Mouse (Mus musculus): ENCODE data around the gene Prtg.
A peak's percentile ranks its signal among the peaks of the same experiment; 100 is the strongest.

Prtg gene

DNA sequence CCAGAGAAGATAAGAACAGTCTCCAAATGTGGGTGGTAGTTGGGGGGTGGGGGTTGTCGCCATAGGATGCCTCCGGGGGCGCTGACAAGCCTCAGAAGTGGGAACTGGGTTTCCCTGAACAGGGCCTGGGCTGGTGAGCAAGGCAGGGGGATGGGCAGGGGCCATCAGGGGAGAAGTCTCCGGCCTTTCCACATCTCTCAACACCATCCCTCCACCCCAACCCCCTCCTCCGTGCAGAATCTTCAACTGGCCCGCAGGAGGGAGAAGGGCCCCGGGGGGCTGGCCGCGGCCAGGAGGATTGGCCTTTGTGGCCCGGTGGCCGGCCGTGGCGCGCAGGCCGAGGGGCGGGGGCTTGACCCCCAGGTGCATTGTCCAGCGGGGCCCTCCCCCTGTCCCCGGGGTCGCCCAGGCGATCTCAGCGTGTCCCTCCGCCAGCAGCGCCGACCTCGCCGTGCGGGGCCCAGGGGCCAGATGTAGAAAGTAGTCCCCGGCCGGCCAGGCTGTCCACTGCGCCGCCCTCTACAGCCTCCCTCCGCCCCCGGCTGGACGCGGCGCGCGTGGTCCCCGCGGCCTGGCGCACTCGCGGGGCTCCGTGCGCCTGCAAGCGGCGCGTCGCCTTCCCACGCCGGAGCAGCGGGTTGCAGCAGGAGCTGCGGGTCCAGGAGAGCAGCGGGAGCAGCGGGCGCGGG is at the start of gene Prtg:
Prtg (plus strand) TSS at position 144 of the 689 bp plus-strand sequence.
- DNase-seq (ENCODE audit: low spot score) = no peak

DNA sequence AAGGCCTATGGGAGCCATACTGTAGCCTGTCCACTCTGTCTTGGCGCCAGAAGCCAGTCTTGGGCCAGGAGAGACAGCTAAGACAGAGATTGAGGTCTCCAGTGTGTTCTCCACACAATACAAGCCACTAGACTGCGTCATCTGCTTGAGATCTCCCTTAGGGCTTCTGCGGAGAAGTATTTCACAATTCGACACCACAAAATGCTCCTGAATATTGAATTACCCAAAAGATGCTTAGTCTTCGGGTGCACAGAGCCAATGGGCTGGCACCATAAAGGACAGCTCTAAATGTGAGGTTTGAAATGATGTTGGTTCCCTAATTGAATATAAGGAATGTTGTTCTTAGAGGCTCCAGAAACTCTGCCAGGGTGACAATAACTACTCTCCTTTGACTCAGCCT is 49.5 kb upstream of the Prtg start:
- DNase-seq (ENCODE audit: low spot score) = no peak

DNA sequence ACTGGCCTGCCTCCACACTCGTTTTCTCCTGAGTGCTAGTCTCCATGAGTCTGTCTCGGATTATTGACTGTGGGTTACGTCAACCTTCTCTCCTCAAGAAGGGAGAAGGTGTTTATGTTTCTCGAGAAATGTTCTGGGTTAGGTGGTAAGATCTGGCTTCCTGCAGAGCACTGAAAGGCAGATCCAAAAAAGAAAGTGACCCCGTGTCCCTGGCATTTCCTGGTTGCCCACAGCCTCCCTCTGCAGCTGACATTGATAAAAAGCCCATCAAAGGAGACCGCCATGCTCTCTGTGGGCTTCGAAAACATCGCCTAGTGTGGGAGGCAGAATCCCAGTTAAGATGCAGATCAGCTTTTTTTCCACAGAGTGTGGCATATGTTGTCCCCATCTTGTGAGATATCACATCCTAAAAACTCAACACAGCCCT is 48.0 kb upstream of the Prtg start:
- no peak for DNase-seq (ENCODE audit: low spot score)

DNA sequence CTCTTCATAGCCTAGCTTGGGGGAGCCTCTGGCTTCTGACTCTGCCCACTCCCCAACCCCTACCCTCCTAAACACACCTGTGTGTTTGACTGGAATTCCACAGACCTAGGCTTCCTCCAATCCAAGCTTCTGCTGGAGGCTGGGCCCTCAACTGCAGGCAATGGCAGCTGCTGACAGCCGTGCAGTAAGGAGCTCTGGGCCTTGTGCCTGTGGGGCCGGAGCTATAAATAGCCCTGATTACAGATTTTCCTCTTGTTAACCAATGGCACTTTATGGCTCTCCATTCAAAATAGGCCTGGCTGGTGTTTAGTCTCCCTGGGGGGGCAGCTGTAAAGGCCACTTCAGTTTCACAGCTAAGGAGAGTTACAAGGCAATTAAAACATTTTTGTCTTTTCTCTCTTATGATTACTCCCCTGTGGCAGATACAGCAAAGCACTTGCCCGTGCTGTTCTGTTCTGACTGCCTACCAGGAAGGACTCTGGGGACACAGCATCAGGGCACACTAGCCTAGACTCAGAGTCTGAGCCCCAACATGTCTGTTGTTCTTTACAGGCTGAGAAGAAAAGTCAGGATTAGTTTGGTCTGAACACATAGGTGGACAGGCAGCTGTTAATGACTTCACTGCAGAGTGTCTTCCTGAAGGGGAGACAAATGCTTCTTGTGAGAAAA is 43.5 kb upstream of the Prtg start:
- DNase-seq (ENCODE audit: low spot score) = no peak

DNA sequence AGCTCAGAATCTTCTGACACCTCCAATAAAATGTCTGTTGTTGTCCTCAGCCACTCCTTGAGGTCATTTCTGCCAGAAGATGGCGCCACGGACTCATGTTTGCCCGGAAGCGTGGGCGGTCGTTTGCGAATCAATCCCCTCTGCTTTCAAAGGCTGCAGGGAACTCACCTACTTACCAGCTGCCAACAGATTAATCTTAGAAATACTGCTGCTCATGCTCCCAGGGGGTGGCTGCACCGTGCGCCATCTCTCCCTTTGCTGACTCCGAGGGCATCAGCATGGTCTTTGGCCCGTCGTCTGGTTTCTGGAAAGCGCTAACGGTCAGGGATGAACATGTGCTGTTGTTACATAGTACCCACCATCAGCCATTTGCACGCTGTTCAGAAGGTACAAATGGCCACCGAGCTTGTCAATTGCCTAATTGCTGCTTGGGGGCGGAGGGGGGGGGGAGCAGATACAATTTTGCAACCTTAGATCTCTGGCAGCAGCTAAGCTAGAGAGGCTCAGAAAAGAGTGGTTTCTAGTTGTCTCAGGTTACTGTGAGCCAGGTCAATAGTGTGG is 39.8 kb upstream of the Prtg start:
- DNase-seq (ENCODE audit: low spot score) = peak; percentile 50

DNA sequence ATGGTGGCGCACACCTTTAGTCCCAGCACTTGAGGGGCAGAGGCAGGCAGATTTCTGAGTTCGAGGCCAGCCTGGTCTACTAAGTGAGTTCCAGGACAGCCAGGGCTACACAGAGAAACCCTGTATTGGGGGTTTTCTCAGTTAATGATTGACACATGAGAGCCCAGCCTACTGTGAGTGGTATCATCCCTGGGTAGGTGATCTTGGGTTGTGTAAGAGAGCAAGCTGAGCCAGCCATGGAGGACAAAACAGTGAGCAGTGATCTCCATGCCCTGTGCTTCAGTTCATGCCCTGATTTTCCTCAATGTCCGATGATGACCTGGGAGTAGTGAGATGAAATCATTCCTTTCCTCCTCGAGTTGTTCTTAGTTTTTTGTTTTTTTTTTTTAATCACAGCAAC is 31.7 kb upstream of the Prtg start:
- no peak for DNase-seq (ENCODE audit: low spot score)

DNA sequence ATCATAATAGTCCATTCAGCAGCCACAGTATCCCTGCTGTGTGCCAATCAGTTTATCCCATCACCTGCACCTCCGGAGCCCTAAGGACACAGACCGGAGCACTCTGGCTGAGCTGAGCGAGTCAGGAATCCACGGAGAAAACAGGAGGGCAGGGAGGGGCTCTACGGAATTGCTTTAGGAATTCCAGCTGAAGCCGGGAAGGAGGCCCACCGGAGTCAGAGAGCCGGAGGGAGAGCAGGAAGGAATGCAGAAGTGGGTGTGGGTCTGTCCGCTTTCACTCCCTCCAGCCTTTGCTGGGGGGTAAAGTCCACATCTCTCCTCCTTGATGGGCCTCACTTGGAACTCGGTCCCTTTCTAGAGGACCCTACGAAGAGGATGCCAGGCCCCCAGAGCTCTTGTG is 27.7 kb upstream of the Prtg start:
- DNase-seq (ENCODE audit: low spot score) = no peak

DNA sequence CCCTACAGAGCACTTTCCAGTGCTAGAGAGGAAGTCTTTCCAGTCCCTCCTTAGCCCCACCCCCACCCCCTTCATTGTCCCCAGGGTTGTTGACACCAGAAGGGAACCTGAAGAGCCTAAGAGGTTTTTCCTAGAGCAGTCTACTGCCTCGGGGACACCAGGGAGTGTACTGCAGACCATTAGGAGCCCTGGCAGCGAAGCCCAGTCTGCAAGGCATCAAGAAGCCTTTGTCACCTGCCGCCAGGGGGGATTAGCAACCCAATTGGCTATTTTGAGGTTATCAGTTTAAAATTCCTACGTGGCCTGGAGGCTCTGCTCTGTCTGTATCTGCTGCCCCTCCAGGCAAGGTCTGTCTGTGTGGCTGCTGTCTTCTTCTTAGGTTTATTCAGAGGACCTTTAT is 26.9 kb upstream of the Prtg start:
- no peak for DNase-seq (ENCODE audit: low spot score)

DNA sequence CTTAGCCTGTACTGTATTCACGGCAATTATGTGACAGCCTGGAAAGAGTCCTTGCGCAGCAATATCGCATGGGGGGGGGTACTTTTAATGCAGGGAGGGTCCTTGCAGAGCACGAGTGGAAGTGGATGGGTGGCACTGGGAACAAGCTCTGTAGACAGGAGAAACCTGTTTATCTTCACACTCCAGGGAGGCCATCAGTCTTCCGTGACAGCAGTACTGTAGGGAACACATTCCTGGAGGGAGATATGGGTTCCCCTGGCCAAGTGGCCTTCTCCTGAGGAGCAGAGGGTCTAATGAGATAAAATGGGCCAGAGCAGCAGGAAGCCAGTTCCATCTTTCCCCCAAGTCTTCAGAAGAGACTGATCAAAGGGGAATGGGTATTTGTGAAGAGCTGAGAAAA is 26.0 kb upstream of the Prtg start:
- DNase-seq (ENCODE audit: low spot score) = no peak

DNA sequence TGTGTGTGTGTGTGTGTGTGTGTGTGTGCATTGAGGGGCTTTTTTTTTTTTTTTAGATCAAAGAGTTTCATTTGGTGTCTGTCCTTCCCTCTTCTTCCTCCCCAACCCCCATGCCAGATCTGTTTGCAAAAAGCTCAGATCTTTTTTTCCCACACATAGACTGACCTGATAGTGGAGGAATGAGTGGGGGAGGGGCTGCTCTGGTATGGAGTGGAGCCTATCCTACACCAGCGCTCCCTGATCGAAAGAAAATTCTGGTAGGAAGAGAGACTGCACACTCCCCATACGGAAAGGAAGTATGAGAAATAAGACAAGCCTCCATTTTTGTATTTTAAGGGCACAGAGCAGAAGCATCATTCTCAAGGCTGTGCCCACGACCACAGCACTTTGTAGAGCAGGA is 25.2 kb upstream of the Prtg start:
- no peak for DNase-seq (ENCODE audit: low spot score)

DNA sequence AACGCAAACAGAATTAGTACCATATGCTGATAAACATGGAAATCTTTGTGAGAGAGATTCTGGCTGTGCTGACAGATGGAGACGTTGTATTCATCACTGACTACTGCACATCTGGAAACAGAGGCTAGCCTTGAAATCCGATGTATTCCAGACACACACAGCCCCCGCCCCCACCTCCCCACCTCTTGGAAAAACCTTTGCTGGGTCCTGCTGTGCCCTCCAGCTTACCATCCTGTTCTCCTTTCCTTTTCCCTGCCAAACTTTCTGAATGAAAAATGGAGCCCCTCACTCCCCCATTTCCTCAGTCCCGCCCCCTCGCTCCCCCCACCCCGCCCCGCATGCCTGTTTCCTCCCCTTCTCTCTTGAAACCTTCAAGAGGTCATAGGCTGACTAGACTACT is 24.6 kb upstream of the Prtg start:
- no peak for DNase-seq (ENCODE audit: low spot score)

DNA sequence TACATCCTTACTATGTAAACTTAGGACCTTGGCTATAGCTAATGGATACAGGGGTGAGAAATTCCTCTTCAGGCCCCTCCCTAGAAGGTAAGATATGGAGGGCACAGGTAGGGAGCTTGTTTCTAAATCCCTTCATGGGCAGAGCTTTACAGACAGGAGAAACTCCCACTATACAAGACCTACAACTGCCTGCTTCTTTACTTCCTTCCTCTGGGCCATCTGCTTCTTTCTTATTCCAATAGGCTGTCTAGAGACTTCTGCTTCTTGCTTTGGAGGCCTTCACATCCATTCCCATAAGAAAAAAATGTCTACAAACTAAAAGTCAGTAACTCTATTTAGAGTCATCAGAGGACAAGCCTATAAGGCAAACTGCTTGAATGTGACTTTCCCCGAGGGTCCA is 18.9 kb upstream of the Prtg start:
- no peak for DNase-seq (ENCODE audit: low spot score)

DNA sequence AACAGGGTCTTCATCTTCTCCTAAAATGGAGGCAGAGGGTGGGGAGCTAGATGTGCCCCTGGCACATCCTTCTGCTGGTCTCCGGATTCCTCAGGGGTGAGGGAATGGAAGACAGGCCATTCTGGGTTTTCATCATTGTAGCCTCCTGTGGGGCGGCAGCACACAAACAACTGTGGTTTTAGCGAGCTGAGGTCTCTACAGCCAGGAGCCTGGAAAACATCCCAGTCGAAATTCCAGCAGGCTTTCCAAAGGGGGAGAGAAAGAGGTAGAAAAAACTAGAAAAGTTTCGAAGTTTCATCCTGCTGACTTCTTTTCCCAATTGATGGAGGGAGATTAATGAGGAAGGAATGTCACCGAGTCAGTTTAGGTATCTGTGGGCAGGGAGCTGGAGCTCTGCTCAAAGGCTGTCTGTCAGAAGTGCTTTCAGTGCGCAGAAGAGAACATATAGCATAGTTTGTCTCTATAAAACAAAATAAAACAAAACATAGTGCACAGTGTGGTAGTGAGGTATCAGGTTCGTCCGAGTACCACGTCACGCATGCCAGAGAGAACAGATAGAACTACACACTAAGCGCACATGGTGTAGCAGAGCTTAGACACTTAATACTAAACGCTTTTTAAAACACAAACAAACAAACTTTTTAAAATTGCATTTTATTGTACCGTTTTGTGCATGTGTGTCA is 16.0 kb upstream of the Prtg start:
- no peak for DNase-seq (ENCODE audit: low spot score)

DNA sequence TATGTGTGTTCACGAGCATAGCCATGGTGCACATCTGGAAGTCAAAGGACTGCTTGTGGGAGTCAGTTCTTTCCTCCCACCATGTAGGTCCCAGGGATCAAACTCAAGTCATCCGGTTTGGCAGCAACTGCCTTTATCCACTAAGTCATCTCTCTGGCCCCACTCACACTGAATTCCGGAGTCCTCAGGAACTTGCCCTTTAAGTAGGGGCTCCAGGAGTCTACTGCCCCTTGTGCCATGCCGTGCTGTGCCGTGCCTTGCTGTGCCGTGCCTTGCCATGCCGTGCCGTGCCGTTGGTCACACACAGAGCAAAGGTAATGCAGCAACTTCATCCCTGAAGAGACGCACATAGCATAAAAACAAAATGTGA is 15.5 kb upstream of the Prtg start:
- no peak for DNase-seq (ENCODE audit: low spot score)

DNA sequence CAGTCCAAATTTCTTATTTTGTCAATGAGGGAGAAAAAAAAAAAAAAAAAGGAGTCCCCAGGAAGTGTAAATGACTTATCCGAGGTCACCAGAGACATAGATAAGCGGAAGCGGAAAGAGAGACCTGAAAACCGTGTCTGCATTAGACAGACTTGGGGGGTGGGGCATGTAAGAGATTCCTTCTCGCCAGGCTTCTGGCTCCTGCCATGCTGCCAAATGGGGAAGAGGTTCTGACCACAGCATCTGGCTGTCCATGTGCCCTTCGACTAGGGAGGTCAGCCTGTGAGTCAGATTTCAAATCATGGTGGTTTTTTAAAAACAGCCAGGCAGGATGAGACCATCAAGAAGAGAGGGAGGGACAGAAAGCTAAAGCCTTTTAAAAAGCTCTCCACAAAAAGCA is 15.0 kb upstream of the Prtg start:
- DNase-seq (ENCODE audit: low spot score) = peak; percentile 25

DNA sequence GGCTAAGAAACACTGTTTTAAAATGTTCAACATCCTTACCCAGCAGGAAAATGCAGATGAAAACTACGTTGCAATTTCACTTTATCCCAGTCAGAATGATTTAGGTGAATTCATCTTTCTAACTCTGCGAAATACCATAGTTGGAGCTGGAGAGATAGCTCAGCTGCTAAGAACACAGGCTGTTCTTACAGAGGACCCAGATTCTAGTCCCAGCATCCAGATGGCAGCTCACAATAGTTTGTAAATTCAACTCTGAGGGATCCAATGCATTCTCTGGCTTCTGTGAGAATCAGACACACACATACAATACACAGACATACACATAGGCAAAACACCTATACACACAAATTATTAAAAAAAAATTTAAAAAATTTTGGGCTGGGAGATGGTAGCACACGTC is 11.4 kb upstream of the Prtg start:
- no peak for DNase-seq (ENCODE audit: low spot score)

DNA sequence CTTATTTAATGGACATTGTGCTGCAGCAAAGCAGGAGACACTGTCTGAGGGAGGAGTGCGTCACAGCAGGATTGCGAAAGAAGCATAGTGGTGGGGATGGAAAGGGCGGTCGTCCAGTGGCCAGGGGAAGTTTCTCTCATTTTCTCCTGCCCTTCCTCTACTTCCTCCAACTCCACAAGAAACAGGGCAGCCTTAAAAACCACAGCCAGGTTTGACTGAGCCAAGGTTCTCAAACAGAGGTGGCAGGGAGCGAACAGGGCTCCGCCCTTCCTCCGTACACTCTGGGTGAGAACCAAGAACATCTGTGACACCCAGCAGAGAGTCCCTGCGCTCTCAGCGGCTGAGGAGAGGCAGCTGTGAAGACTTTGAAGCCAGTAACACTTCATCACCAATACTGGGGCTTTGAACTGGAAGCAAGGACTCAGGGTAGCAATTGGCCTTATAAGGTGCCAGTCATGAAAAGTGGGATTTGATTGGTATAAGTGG is 9.5 kb upstream of the Prtg start:
- DNase-seq (ENCODE audit: low spot score) = no peak

DNA sequence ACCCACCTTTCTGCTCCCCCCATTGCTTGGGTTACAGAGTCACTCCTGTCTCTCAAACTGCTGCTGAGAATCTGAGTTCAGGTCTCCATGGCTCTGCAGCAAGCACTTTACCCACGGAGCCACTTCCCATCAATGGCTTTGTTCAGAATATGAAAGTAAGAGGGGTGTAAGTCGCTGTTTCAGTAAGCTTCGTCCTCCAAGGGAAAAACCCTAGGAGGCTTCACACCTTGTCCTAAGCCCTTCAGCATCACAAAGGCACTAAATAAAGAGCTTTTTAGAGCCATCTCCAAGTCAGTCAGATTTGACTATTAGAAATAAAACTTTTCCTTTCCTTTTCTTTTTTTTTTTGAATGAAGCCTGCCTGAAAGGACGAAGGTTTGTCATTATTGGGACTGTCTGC is 3.4 kb upstream of the Prtg start:
- DNase-seq (ENCODE audit: low spot score) = no peak

DNA sequence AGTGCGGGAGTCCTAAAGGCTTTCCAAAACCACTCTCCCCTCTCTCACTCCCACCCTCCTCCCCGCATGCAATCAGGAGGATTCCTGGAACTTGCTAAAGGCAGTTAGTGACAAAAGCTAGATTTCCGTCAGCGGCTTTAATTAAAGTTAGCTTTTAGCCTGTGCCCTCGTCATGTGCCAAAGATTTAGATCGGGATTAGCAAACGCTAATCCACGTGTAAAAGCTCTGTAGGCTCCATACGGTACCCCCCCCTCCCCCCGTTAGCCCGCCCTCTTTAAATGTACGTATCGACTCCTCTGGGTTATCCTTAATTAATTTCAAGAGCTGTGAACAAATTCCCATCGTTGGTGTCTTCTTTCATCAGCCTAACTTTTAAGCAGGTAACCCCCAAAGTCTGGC is 528 bp upstream of the Prtg start:
- DNase-seq (ENCODE audit: low spot score) = no peak

DNA sequence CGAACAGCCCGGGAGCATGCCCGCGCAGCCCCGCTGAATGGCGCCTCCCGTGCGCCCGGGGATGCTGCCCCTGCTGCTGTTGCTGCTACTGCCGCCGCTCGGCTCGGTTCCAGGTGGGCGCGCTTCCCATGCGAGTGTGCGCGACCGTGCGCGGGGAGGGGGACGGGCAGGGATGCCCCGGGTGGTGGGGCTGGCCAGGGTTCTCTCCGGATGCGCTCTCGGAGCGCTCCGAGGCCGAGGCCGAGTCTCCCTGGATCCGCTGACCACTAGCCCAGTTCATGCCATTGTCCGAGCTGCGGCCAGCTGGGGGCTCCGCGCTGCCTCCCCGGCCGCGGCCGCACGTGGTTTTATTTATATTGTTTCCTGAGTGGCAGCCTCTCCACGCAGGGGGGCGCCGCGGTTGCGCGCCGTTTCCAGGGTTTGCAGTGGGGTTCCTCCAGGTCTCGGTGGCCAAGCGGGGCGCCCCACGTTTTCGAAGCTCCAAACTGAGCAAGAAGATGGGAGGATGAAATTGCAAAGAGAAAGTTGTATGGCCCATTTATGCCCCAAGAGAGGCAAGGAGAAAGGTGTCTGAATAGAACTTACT is 839 bp downstream of the Prtg start:
- no peak for DNase-seq (ENCODE audit: low spot score)

DNA sequence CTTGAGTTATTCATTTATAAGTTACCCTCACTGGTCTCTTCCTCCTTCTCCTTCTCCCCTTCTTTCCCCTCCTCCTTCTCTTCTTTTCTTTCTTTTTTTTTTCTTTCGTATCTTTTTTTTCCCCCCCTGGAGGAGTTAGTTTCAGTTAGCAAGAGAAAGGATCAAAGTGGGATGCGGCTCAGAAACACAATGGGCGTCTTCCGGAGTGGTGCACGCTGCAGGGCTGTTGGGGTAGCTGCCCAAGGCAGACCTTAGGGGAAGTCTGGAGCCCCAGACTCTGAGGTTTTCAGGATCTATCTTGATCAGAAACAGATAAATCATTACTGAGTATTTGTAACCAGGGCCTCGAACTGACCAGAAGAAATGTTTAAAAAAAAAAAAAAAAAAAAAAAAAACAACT is 1.5 kb downstream of the Prtg start:
- DNase-seq (ENCODE audit: low spot score) = no peak

DNA sequence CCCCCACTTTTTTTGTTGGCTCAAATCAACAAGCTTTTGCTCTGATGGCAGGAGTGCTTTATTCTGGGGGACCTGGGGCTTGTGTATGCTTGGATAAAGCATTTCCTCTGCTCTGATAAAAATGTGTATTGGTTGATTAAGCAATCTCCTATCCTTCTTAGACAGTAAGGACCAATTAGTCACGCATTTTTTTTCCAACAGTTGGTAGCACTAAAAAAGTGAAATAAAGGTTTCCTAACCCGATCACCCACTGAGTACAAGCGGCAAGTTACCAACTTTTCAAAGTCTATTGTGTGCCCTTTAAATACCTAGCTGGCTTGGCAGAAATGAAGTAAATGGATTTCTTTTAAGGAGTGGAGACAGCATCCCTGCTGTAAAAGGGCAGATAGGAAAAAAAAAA is 1.9 kb downstream of the Prtg start:
- DNase-seq (ENCODE audit: low spot score) = no peak

DNA sequence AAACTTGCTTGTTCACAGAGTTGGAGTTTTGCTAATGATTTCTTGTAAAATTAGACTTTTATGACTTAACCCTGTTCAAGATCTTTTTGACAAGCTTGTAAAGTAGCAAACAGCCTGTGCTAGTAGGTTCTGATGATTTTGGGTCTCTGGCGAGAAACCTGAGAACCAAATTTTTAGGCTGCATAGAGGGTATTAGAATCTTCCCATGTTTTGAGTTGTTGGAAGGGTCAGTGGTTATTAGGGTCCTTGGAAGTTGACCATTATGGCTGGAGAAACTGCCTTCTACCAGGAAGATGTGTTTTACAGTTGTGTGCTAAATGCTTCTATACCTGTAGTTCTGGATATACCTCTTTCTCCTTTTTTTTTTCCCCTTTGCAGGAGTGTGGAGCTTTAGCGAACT is 2.4 kb downstream of the Prtg start:
- DNase-seq (ENCODE audit: low spot score) = no peak
